Mouse (Mus musculus): ENCODE results near the gene Pon1.

GRCm38 (mm10) chr6:5152185-5152584 lies 41.6 kb downstream of the Pon1 start:
- no peak for TF ChIP-seq CTCF (IDR thresholded peaks at IDR 0.05; ENCODE audit: low read depth, low read length)
- no peak for TF ChIP-seq POLR2A (IDR thresholded peaks at IDR 0.05; ENCODE audit: borderline replicate concordance, low read depth, low read length)

All from bone marrow macrophage, adult 2 months (primary cell).